Mouse (Mus musculus) CH12.LX (cell line): ENCODE measurements around the gene Atp5h. TPM values are rescaled to one million over a fixed set of nuclear protein-coding genes. Genes with fewer than 3 reads are reported as not detected.
A peak's percentile ranks its signal among the peaks of the same experiment; 100 is the strongest.

Experiments
- DNase-seq: peaks from one replicate; pipeline ENCODE4 v3.0.0-alpha.2; 2013; ENCODE audit errors: extremely low read depth
- H3K27ac ChIP-seq: 2 replicates; pipeline ENCODE4 v1.5.1; 2012; ENCODE audit warnings: low read depth, mild to moderate bottlenecking, control low read depth, moderate library complexity; ENCODE audit not compliant: insufficient read depth
- H3K27me3 ChIP-seq: replicated peaks from 2 replicates; pipeline ENCODE3; 2012; ENCODE audit warnings: inconsistent platforms
- H3K36me3 ChIP-seq, 2 experiments: replicated peaks in 1 of 2; 2 replicates each; pipeline versions ENCODE3 to v1.6.1; 2012; ENCODE audit warnings: inconsistent platforms in 1 of 2, low read length in 1 of 2, mild to moderate bottlenecking in 1 of 2, mixed read lengths in 1 of 2, moderate library complexity in 1 of 2; ENCODE audit not compliant: control insufficient read depth in 1 of 2, insufficient read depth in 1 of 2
- H3K4me1 ChIP-seq, 2 experiments: 2 replicates each; pipeline ENCODE4 v1.6.1; 2012; ENCODE audit warnings: inconsistent platforms in 1 of 2, moderate library complexity in 1 of 2; ENCODE audit not compliant: insufficient read depth in 2 of 2, control insufficient read depth in 1 of 2
- H3K4me2 ChIP-seq: 2 replicates; pipeline ENCODE4 v1.6.1; 2012; ENCODE audit warnings: low read depth, mild to moderate bottlenecking, control low read depth; ENCODE audit not compliant: poor library complexity, insufficient read depth, severe bottlenecking
- H3K4me3 ChIP-seq, 3 experiments: fragments of 150-350 bp in 1 of 3; sonication (generic) in 1 of 3; replicated peaks in 1 of 3; 2 replicates each; pipeline versions ENCODE3 to v1.5.1; 2011 to 2012; ENCODE audit warnings: low read depth in 2 of 3, low read length in 2 of 3, mild to moderate bottlenecking in 2 of 3, moderate library complexity in 2 of 3, control low read depth in 1 of 3, improper control_type of control experiment in 1 of 3, inconsistent platforms in 1 of 3, mixed read lengths in 1 of 3; ENCODE audit not compliant: poor library complexity in 1 of 3
- H3K79me2 ChIP-seq: replicated peaks from 2 replicates; pipeline ENCODE4 v1.6.1; 2012; ENCODE audit warnings: mild to moderate bottlenecking, moderate library complexity; ENCODE audit not compliant: control insufficient read depth, poor library complexity, insufficient read depth, severe bottlenecking; ENCODE audit errors: extremely low read depth
- H3K9ac ChIP-seq: 2 replicates; pipeline ENCODE4 v1.6.1; 2012; ENCODE audit warnings: low read depth, mild to moderate bottlenecking, control low read depth, moderate library complexity; ENCODE audit not compliant: insufficient read depth
- H3K9me3 ChIP-seq: replicated peaks from 2 replicates; pipeline ENCODE3; 2012; ENCODE audit warnings: low read length, inconsistent platforms, mixed read lengths
- E2F4 ChIP-seq: IDR thresholded peaks from 2 replicates; pipeline ENCODE4 v1.6.1; 2011; ENCODE audit warnings: low read depth, low read length, improper control_type of control experiment; ENCODE audit not compliant: insufficient replicate concordance
- ELF1 ChIP-seq: IDR thresholded peaks from 2 replicates; pipeline ENCODE4 v1.6.1; 2014; ENCODE audit warnings: low read depth, mild to moderate bottlenecking, inconsistent platforms, low read length, improper control_type of control experiment
- EP300 ChIP-seq: IDR thresholded peaks from 2 replicates; pipeline ENCODE4 v1.6.1; 2011; ENCODE audit warnings: low read length, improper control_type of control experiment
- ETS1 ChIP-seq: conservative IDR thresholded peaks from 2 replicates; pipeline ENCODE4 v1.6.1; 2012; ENCODE audit warnings: low read depth, mild to moderate bottlenecking, inconsistent platforms, low read length, improper control_type of control experiment, moderate library complexity
- GABPA ChIP-seq: IDR thresholded peaks from 2 replicates; pipeline ENCODE4 v1.6.1; 2012; ENCODE audit warnings: low read depth, low read length, improper control_type of control experiment, inconsistent platforms; ENCODE audit not compliant: insufficient replicate concordance
- IRF4 ChIP-seq: IDR thresholded peaks from 2 replicates; pipeline ENCODE4 v1.6.1; 2014; ENCODE audit warnings: low read depth, mild to moderate bottlenecking, inconsistent platforms, low read length, improper control_type of control experiment
- JUN ChIP-seq: IDR thresholded peaks from 2 replicates; pipeline ENCODE4 v1.6.1; 2011; ENCODE audit warnings: low read depth, mild to moderate bottlenecking, low read length, improper control_type of control experiment, moderate library complexity; ENCODE audit not compliant: insufficient read depth
- MAZ ChIP-seq: IDR thresholded peaks from 2 replicates; pipeline ENCODE4 v1.6.1; 2012; ENCODE audit warnings: low read depth, mild to moderate bottlenecking, inconsistent platforms, low read length, improper control_type of control experiment, moderate library complexity
- MXI1 ChIP-seq: IDR thresholded peaks from 2 replicates; pipeline ENCODE4 v1.6.1; 2011; ENCODE audit warnings: mild to moderate bottlenecking, low read depth, low read length, improper control_type of control experiment
- MYC ChIP-seq: IDR thresholded peaks from 2 replicates; pipeline ENCODE4 v1.6.1; 2011; ENCODE audit warnings: low read depth, mild to moderate bottlenecking, improper control_type of control experiment, low read length
- NELFE ChIP-seq: IDR thresholded peaks from 2 replicates; pipeline ENCODE4 v1.6.1; 2011; ENCODE audit warnings: low read depth, low read length, improper control_type of control experiment
- NRF1 ChIP-seq: IDR thresholded peaks from 2 replicates; pipeline ENCODE4 v1.6.1; 2014; ENCODE audit warnings: low read depth, mild to moderate bottlenecking, inconsistent platforms, low read length, improper control_type of control experiment, moderate library complexity
- POLR2A ChIP-seq: IDR thresholded peaks from 2 replicates; pipeline ENCODE4 v1.6.1; 2011; ENCODE audit warnings: low read depth, mild to moderate bottlenecking, improper control_type of control experiment, low read length
- RAD21 ChIP-seq: IDR thresholded peaks from 2 replicates; pipeline ENCODE4 v1.6.1; 2011; ENCODE audit warnings: low read depth, mild to moderate bottlenecking, low read length, improper control_type of control experiment, moderate library complexity
- SIN3A ChIP-seq: IDR thresholded peaks from 2 replicates; pipeline ENCODE4 v1.6.1; 2012; ENCODE audit warnings: low read length, improper control_type of control experiment, inconsistent platforms
- SMC3 ChIP-seq: IDR thresholded peaks from 2 replicates; pipeline ENCODE4 v1.6.1; 2011; ENCODE audit warnings: low read depth, low read length, improper control_type of control experiment
- TCF12 ChIP-seq: IDR thresholded peaks from 2 replicates; pipeline ENCODE4 v1.6.1; 2014; ENCODE audit warnings: low read depth, mild to moderate bottlenecking, inconsistent platforms, low read length, improper control_type of control experiment
- UBTF ChIP-seq: IDR thresholded peaks from 2 replicates; pipeline ENCODE4 v1.6.1; 2012; ENCODE audit warnings: low read depth, mild to moderate bottlenecking, inconsistent platforms, low read length, improper control_type of control experiment, moderate library complexity
- USF1 ChIP-seq: IDR thresholded peaks from 2 replicates; pipeline ENCODE4 v1.6.1; 2014; ENCODE audit warnings: low read depth, mild to moderate bottlenecking, inconsistent platforms, low read length, improper control_type of control experiment
- ZKSCAN1 ChIP-seq: IDR thresholded peaks from 2 replicates; pipeline ENCODE4 v1.6.1; 2012; ENCODE audit warnings: low read depth, inconsistent platforms, low read length, improper control_type of control experiment, borderline replicate concordance
- dilution Hi-C: fragments of 300-500 bp; cut with MboI; formaldehyde crosslinking; loops from 2 replicates; pipeline ENCODE4 v1.14.3; 2020; ENCODE audit warnings: low sequenced_read_pairs; ENCODE audit not compliant: extremely low pct_unique_long_range_greater_than_20kb, extremely low pct_ligation_motif_present
- in situ Hi-C: fragments of 300-500 bp; cut with MboI; formaldehyde crosslinking; loops from 3 replicates; pipeline ENCODE4 v1.14.3; 2019; ENCODE audit warnings: low sequenced_read_pairs, low pct_ligation_motif_present, low pct_unique_long_range_greater_than_20kb, mixed read lengths
- polyA plus RNA-seq: library from polyadenylated mRNA; unstranded; fragments of >175 nt; gene quantifications from 2 replicates; pipeline ENCODE4 v1.2.1, GENCODE M21; 2012; ENCODE audit warnings: low read depth; ENCODE audit not compliant: insufficient read length
- total RNA-seq, 2 experiments: library from RNA; depleted of rRNA; stranded (reverse); fragments of 300-350 nt in 1 of 2; fragments of >200 nt in 1 of 2; gene quantifications; 2 replicates each; pipeline ENCODE4 v1.2.3; 2012 to 2014

Gene Atp5h
- total and polyA plus RNA-seq, 3 experiments: 500 to 711 (median 671) TPM

GRCm38 (mm10) chr11:115451781-115452241, 32.0 kb upstream of the Atp5h start:
- in situ Hi-C loops (no loop called here), dilution Hi-C loops (no loop called here)
- Histone ChIP-seq H3K79me2 (no peaks in the 10 kb centered on the region), H3K36me3 (no peaks in the 10 kb centered on the region), H3K9ac (no peak overlapping the region), H3K4me2 (no peak overlapping the region), H3K9me3 (peaks cover 20% of the 10 kb centered on the region), H3K27me3 (peaks cover 44% of the 10 kb centered on the region), H3K4me1 (peaks cover 3 to 25% of the 10 kb centered on the region in 2 experiments), H3K4me3 (no peak overlapping the region), H3K27ac (no peak overlapping the region)
- peak; percentile 39 for DNase-seq
- TF ChIP-seq MAZ (no peak), USF1 (no peak), TCF12 (no peak), ELF1 (no peak), E2F4 (no peak), GABPA (no peak), EP300 (no peak), MXI1 (no peak), MYC (no peak), NELFE (no peak), SMC3 (no peak)

- dilution Hi-C loops: no loop called here
- Histone ChIP-seq H3K9me3 (peaks cover 13% of the 10 kb centered on the region), H3K4me2 (no peak overlapping the region), H3K27me3 (peaks cover 59% of the 10 kb centered on the region), H3K27ac (no peak overlapping the region), H3K4me3 (no peak overlapping the region), H3K9ac (no peak overlapping the region), H3K36me3 (no peaks in the 10 kb centered on the region), H3K4me1 (peaks cover 3 to 25% of the 10 kb centered on the region in 2 experiments), H3K79me2 (no peaks in the 10 kb centered on the region)
- in situ Hi-C loops: no loop called here
- no peak for TF ChIP-seq USF1
- no peak for TF ChIP-seq JUN
- no peak for TF ChIP-seq SIN3A
- no peak for TF ChIP-seq RAD21
- TF ChIP-seq NRF1: no peak
- TF ChIP-seq UBTF: no peak
- no peak for TF ChIP-seq ZKSCAN1
- TF ChIP-seq IRF4: no peak
- TF ChIP-seq POLR2A: no peak
- TF ChIP-seq SMC3: no peak
- TF ChIP-seq ETS1: no peak
- no peak for TF ChIP-seq EP300
- no peak for TF ChIP-seq MYC
- no peak for TF ChIP-seq ELF1
- DNase-seq: no peak
Measured at GRCm38 (mm10) chr11:115450176-115450575, 30.4 kb upstream of the Atp5h start.
